Mouse (Mus musculus): ENCODE measurements around the gene Slc36a1. TPM values are rescaled to one million over a fixed set of nuclear protein-coding genes. Genes with fewer than 3 reads are reported as not detected.

Gene Slc36a1
- total RNA-seq, 2 experiments from 2014 or later: 4.7 to 5.7 TPM

DNA sequence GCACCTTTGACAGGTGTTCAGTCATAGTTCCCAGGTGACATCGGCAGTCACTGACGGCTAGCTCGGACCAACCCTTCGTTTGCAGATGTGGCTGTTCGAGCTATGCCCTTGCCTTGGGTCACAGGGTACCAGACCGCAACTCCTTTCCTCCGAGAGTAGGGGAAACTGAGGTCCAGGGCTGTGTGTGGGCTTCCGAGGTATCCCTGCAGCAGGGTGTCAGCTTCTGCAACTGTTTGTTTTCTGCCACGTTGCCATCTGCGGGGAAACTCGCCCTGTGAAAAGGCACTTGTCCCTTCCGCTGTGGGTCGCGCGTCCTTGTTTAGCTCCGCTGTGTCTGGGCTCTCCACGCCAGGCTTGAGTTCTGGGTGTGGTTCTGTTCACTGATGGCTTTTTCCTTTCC is 452 bp downstream of the Slc36a1 start:
- DNase-seq: peak; percentile 13
- intact Hi-C loops (cut with DNase I; ENCODE audit: low total_unique reads): loop anchor here (5.0 kb wide), 2 partner anchors 33 to 48 kb away; no protein-coding TSS in a partner anchor

DNA sequence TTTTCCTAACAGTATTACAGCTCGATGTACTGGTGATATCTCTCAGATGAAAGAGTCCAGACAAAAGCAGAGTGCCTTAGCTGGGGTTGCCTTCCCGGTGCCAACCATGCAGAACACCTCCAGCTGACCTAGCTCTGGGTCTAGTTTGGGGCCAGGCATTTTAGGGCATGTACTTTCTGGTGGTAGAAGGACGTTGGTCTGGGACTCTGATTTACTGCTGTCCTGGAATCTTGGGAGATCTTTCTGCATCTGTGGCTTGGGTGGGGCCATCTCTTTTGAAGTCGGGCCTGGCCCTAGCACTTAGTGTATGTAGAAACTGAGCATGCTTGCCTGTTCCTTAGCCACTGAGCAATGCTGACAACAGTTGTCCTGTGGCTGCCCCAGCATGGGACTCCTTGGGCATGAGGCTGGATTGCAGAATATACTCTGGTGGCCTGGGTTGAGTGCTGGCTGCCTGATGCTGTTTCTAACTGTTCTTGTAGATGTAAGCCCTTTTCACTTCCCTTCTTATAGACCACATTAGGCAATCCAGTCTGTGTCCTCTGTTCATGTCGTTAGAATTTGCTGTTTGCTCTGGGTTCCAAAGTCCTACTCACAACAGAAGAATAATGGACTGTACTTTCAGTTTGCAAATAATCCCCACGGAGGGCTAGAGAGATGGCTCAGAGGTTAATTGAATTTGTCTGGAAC is 4.0 kb downstream of the Slc36a1 start:
- DNase-seq: no peak
- intact Hi-C loops (cut with DNase I; ENCODE audit: low total_unique reads): no loop called here

DNA sequence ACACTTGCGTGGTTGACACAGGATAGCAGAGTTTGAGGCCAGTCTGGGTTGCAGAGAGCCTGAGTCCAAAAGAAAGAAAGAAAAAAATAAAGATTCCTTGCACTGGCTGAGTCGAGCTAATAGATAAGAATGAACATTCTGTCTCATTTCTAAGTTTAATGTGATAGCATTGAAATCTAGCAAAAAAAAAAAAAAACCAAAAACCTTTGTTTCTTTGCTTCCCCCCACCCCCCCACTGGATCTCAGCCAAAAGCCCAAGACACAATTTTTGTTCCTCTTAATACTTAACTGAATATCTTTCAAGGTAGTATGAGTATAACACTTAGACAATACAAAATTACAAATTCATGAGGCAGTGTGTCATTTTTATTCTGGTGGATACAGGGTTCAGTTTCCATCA is 4.9 kb downstream of the Slc36a1 start:
- intact Hi-C loops (cut with DNase I; ENCODE audit: low total_unique reads): no loop called here

DNA sequence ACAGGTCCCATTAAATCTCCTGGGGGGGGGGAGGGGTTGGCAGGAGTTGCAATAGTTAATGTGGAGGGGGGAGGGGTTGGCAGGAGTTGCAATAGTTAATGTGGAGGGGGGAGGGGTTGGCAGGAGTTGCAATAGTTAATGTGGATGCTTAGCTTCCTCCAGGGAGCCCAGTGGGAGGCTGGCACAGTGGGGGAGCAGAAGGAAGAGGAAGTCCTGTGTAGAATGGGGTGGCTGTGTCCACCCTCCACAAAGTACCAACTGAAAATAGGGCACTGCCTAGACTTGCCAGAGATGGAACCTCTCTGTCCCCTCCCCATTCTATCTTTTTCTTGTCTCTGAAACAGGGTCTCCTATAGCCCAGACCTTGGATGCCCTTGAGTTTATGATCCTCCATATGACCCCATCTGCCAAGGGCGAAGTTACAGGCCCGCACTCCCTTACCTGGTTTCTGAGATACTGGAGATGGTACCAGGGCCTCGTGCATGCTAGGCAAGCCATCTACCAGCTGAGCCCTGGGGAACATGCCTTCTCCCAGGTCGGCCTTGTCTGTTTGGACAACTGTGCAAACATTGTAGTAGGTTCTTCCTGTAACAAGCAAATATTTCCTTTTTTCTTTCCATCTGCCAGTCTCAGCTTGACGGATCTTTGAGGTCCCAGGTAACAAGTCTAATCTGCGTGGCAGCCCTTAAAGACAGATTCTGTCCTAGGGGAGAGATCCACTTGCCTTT is 5.6 kb downstream of the Slc36a1 start:
- no peak for DNase-seq
- intact Hi-C loops (cut with DNase I; ENCODE audit: low total_unique reads): loop anchor here (5.0 kb wide), 1 partner anchor 238 kb away; no protein-coding TSS in a partner anchor

More for the DNA sequence above, 4.9 kb downstream of the Slc36a1 start:
- no peak for DNase-seq

DNA sequence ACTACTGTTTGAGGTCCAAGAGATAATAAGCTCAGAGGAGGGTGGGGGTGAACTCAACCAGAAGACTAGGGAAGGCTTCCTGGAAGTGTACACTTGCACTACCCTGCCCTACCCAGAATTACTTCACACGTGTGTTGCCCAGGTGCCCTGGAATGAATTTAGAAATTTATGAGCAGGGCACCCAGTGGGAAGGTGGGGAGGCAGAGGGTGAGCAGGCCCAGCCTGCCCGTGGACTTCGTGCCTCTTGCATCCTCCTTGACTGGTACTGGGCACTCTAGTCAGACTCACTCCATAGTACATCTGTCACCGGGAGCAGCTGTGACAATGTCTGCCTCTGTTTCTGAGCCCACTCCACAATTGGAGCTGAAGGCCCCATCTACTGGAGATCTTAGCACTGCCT is 9.4 kb downstream of the Slc36a1 start:
- DNase-seq: no peak
- intact Hi-C loops (cut with DNase I; ENCODE audit: low total_unique reads): loop anchor here (5.0 kb wide), 1 partner anchor 234 kb away; no protein-coding TSS in a partner anchor

DNA sequence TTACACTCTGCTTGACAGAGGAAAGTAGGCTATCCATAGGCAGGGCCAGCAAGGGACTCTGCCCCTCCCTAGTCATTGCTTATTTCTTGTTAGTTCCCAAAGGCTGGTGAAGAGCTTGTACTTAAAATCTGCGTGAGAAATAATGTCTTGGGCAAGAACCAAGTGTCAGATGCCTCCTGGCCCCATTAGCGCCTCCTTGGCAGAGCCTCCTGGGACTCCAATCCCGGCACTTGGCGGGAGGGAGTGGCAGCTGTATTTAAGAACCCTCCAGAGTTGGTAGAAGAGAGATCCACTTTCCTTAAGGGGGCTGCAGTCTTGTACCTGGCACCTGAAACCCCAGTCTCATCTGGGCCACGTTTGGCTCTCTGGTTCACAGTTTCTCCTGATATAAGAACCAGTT is 10.0 kb downstream of the Slc36a1 start:
- intact Hi-C loops (cut with DNase I; ENCODE audit: low total_unique reads): loop anchor here (5.0 kb wide), 1 partner anchor 233 kb away; no protein-coding TSS in a partner anchor
- DNase-seq: peak; percentile 25

DNA sequence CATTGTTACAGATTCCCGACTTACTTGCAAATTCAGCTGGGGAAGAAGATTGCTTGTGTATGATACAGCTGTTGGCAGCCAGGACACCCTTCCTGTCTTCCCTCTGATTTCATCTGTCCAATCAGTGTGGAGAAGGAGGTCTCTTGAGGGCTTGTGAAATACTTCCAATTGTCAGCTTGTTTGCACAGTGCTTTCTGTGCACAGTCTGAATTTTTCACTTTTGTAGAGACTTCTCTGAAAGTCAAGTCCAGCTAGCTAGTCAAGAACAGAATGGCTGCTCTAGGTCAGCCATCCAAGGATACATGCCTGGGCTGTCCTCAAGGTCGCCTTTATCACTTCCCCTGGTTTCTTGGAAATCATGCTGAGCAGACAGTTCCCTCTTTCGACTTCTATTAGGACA is 10.8 kb downstream of the Slc36a1 start:
- intact Hi-C loops (cut with DNase I; ENCODE audit: low total_unique reads): loop anchor here (5.0 kb wide), 1 partner anchor 232 kb away; no protein-coding TSS in a partner anchor
- no peak for DNase-seq

DNA sequence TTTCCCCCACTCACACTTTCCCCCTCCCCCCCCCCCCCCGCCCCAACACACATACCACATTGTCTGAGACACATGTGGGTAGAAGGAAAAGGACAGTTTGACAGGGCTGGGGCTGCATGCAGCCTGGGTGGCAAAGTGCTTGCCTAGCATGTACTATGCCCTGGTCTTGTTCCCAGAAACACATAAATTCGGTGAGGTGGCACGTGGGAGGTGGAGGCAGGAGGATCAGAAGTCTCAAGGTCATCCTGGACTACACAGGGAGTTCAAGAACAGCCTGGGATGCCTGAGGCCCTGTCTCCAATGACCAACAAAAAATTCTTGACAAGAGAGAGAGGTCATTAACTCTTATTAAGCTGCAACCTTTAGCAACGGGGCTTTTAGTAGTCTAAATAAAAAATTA is 11.9 kb downstream of the Slc36a1 start:
- intact Hi-C loops (cut with DNase I; ENCODE audit: low total_unique reads): no loop called here
- DNase-seq: no peak

DNA sequence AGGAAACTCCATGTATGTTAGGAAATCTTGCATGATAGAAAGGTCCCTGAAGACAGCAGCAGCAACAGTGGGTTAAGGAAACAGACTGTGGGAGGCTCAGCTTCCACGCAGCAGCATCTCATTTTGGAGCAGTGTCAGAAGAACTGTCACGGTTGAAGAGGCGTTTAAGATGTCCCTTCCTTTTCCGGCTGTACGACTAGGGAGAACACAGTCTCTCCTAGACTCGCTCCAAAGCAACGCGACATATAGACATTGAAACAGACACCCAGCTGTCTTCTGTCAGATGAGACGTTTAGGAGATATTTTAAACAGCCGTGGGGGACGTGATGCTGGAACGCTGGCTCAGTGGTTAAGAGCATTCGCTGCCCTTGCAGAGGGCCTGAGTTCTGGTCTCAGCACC is 12.7 kb downstream of the Slc36a1 start:
- DNase-seq: no peak
- intact Hi-C loops (cut with DNase I; ENCODE audit: low total_unique reads): no loop called here

DNA sequence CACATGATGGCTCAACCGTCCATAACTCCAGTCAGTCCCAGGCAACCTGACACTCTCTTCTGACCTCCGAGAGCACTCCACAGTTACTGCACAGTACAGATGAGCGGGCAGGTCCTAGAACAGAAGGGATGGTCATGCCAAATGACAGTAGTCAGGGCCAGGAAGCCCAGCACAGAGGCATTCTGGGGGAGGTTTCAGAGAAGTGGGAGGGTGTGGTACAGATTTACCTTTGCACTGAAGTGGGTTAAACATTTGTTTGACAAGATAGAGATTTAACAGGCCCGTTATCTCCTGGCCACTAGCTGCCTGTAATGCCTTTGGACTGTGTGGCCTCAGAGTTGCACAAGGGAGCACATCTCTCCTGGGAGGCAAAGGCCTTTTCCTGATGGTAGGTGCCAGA is 13.3 kb downstream of the Slc36a1 start:
- intact Hi-C loops (cut with DNase I; ENCODE audit: low total_unique reads): no loop called here
- no peak for DNase-seq

DNA sequence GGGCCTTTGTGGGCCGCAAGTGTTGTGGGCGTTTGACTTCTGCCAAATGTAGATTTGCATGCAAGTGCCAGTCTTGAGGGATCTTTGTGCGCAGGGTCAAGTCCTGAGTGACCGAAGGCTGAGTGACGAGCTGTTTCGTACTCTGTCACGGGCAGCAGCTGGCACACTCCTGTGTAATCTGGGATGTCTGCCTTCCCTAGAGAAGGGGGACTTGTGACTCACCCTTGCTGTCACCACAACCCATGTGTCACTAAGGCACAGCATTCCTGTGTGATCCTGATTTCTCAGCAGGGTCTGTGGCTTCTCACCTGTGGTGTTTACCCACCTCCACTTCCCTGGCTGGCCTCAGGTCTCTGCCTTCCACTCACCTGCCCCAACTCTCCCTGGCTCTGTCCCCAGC is 13.7 kb downstream of the Slc36a1 start:
- DNase-seq: no peak
- intact Hi-C loops (cut with DNase I; ENCODE audit: low total_unique reads): no loop called here

DNA sequence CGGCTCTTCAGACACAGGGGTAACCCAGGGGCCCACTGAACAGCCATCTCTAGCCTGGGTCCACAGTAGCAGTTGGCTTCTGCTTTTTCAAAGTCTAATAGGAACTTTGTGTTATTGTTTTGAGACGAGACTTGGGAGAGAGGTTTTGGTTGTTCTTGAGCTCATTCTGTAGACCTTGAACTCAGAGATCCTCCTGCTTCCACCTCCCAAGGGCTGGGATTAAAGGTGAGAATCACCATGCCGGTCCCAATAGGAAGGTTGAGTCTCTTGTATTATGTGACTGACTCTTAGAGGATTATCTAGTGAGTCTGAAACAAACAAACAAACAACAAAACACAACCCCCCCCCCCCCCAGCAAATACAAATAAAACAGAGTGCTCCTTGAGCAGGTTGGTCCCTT is 14.3 kb downstream of the Slc36a1 start:
- DNase-seq: no peak
- intact Hi-C loops (cut with DNase I; ENCODE audit: low total_unique reads): no loop called here

DNA sequence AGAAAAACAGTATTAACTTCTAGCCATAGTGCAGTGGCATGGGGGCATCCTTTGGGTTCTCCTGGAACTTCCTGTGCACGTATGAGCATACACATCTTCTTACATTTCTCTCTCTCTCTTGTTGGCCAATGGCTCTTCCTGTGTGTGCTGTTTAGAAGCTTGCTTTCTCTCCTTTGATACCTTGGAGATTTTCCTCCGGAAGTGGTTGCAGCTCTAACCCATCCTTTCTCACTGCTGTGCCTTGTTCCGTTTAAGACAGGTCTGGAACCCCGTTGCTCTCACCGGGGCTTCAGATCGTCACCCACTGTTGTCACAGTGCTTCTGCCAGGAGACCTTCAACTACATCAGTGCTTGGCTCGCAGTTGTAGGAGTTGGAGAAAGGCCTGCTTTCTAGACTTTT is 17.2 kb downstream of the Slc36a1 start:
- DNase-seq: no peak
- intact Hi-C loops (cut with DNase I; ENCODE audit: low total_unique reads): no loop called here

DNA sequence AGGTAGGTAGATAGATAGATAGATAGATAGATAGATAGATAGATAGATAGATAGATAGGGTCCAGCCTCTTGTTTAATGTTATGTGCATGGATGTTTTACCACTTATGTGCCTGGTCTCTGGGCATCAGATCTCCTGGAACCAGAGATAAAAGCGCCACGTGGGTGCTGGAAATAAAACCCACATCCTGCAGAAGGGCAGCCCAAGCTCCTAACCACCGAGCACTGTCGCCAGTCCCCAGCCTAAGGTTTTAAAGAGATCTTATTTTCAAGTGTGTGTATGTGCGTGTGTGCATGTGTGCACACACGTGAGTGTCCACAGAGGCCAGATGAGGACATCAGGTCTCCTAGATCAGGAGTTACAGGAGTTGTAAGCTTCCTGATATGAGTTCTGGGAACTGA is 26.9 kb downstream of the Slc36a1 start:
- no peak for DNase-seq
- intact Hi-C loops (cut with DNase I; ENCODE audit: low total_unique reads): no loop called here

DNA sequence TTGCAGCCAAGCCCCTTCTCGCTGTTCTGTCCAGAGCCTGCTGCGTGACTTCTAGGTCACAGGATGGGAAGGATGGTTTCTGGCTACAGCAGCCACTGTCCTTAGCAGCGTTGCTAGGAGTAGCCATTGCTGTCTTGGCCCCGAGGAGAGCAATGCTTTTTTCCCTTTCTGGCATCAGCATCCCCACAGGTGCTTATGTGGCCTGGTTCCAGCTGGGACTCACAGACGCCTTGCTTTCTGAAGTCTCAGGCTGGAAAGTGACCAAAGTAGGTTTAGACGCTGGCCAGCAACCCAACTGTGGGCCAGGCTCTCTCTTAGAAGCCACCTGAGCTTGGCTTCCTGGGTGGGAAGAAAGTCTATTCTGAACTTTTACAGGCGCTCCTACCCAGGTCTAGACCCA is 30.1 kb downstream of the Slc36a1 start:
- intact Hi-C loops (cut with DNase I; ENCODE audit: low total_unique reads): no loop called here
- DNase-seq: no peak

DNA sequence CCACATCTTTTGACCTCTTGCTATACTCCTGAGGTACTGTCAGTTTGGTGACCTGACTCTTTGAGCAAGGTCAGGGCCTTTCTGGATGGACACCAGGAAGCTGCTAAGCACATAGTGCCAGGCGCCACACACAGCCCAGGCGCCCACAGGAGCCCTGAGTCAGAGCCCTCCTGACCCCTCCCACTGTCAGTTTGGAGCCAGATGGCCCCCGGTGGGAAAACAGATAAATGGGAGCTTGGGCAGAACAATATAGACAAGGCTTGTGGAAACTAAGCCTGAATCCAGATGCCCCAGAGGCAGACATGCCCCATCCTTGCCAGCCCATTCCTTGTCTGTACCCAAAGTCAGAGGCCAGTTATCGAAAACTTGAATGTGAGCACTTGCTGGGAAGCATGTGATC is 30.6 kb downstream of the Slc36a1 start:
- intact Hi-C loops (cut with DNase I; ENCODE audit: low total_unique reads): loop anchor here (5.0 kb wide), 1 partner anchor 32 kb away; the partner anchor contains the start of gene Slc36a1
- no peak for DNase-seq

DNA sequence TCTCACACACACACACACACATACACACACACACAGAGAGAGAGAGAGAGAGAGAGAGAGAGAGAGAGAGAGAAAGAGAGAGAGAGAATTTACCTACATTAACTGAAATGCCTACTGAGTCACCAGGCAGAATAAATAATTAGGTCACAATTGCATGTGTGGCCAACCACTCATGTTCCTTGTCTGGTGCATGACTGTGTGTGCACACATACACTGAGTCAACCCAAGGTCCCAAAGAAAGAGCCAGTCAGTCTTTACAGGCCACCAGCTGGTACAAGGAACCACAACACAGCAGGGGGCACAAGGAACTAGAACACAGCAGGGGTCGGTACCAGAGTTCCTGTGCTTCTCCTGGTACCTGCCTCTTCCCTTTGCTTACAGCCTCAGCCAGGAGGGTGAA is 32.7 kb downstream of the Slc36a1 start:
- intact Hi-C loops (cut with DNase I; ENCODE audit: low total_unique reads): loop anchor here (5.0 kb wide), 1 partner anchor 35 kb away; the partner anchor contains the start of gene Slc36a1

DNA sequence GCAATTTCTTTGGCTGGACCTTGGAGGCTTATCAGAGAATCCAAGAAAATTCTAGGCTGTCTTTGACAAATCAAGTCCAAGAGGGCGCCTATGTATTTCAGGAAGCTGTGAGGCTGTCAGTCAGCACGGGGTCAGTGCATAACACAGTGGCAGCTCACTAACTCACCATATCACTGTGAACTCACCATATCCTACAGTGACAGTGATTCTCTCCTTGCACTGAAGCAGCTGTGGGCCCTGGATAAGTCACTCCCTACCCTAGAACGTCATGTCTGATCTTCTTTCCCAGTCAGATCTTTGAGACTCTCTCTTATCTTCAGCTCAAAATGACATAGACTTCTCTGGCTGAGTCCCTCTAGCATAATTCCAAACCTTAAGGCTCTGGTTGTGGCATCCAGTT is 35.3 kb downstream of the Slc36a1 start:
- intact Hi-C loops (cut with DNase I; ENCODE audit: low total_unique reads): loop anchor here (5.0 kb wide), 1 partner anchor 37 kb away; the partner anchor contains the start of gene Slc36a1
- no peak for DNase-seq

More for the DNA sequence above, 32.7 kb downstream of the Slc36a1 start:
- no peak for DNase-seq

DNA sequence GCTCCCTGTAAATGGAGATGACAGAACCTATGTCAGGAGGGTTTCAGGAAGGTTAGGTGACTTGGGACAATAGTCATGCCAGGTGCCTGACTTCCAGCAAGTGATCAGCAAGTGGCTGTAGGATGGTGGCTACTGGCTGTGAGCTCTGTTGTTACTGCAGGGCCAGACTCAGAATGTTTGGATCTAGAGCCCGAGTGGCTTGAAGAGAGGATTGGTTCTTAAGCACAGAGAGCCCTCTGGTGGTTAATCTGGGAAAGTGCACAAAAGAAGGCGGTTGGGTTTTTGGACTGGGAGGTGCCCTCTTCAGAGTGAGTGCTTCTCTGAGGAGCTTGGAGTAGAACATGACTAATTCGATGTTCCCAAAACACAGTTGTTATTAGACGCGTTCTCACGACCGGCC is 36.4 kb downstream of the Slc36a1 start:
- intact Hi-C loops (cut with DNase I; ENCODE audit: low total_unique reads): no loop called here
- peak; percentile 48 for DNase-seq

DNA sequence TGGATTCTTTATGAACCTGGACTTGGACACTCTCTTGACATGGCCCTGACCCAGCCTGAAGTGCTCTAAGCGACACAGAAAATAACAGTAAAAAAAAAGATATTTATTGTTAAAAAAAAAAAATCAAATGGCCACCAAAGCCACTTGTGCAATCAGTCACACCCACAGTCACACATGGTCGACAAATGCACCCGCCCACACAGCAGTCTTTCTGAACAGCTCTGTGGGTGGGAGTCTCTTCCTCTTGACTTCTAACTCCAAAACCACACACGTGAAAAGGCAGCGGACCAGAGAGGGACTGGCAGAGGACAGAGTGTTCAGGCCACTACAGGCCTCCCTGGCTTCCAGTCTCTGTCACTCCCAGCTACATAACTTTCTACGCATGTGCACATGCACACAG is 46.4 kb downstream of the Slc36a1 start:
- peak; percentile 2 for DNase-seq
- intact Hi-C loops (cut with DNase I; ENCODE audit: low total_unique reads): loop anchor here (5.0 kb wide), 1 partner anchor 48 kb away; the partner anchor contains the start of gene Slc36a1

DNA sequence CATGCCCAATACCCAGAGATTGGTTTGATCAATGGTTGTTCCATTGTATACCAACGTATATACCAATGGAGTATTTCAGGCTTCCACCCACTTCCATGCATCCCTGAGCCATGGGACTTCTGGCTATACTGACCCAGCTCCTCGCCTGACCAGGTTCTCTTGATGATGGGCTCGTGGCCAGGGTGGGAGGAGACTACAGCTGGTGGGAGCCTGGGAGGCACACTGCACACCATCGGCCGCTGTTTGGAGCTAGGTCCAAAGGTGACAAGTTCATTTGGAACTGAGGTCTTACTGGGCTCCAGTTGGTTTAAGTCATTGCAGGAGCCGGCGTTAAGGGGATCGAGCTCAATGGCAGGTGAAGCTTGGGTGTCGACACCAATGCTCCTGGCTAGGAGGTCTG is 49.2 kb downstream of the Slc36a1 start:
- intact Hi-C loops (cut with DNase I; ENCODE audit: low total_unique reads): loop anchor here (5.0 kb wide), 1 partner anchor 51 kb away; the partner anchor contains the start of gene Slc36a1
- no peak for DNase-seq

Measured in gastrocnemius, postnatal 14 days (tissue).